Mouse (Mus musculus): Measurements from ENCODE around the gene Rpl35a.
"Not testable (repeated sequence)": the region's sequence is repeated elsewhere in the genome, so short reads cannot be mapped to it uniquely, and the experiment has no call there.

The Rpl35a gene

DNA sequence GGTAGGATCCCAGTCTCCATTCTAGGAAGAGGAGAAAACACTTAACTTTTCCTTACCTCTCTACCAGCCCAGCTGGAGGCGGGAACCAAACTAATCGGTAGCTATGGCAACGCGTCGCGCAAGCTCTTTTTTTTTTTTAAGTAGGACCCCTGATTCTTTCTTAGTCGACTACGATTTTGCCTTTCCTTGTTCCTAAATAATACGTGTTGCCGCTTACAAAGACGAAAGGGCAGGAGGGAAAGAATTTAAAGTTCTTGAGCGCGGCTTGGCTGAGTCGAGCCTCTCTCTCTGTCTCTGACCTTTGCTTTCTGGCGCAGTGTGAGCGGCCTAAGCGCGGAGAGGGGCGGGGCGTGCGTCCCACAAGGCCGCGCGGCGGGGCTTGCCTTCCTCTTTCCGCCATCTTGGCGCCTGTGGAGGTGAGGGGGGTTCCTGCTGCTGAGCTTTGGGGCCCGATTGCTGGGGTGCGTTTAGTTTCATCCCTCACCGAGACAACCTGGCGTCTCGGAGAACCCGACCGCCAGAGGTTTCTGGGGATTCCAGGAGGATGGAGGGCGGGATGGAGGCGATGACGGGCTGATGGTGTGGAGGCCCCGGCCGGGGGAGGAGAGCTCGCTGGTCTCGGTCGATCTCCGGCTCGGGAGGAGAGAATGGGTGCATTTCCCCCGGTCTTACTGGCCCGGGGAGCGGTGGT, at the start of gene Rpl35a, which contains the start of gene Iqcg:
Gene Rpl35a, plus strand, starts transcription at position 359 of the 691 bp plus-strand sequence.
Gene Iqcg, minus strand, starts transcription at position 124 of the 691 bp plus-strand sequence.
- peak; percentile 94 for DNase-seq (ENCODE audit: low read depth, low spot score)

- DNase-seq (ENCODE audit: low read depth, low spot score): peak; percentile 56
These were observed 49.4 kb upstream of the Rpl35a start for GRCm38 (mm10) chr16:33006888-33007287.

DNA sequence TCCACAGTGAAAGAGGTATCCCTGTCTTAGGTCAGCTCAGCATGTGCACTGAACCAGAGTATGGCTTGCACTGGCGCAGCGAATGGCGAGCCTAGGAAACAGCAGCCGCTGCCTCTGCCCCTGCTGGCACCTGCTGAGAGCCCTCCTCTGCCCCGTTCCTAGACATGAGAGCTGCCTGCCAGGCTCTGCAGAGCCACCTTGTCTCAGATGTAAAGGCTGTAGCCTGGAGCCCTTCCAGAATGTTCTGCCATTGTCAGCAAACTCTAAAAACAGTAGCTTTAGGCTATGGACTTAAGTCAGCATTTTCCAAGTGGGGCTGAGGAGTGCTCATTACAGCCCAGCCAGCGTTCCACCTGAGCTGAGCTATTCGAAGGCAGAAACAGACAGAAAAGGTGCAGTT, 48.8 kb upstream of the Rpl35a start:
- DNase-seq (ENCODE audit: low read depth, low spot score): peak; percentile 58

- peak; percentile 84 for DNase-seq (ENCODE audit: low read depth, low spot score)
These were observed 46.1 kb upstream of the Rpl35a start for GRCm38 (mm10) chr16:33010166-33010565.

- DNase-seq (ENCODE audit: low read depth, low spot score): no peak
These were observed 42.5 kb upstream of the Rpl35a start for GRCm38 (mm10) chr16:33013801-33014200.

DNA sequence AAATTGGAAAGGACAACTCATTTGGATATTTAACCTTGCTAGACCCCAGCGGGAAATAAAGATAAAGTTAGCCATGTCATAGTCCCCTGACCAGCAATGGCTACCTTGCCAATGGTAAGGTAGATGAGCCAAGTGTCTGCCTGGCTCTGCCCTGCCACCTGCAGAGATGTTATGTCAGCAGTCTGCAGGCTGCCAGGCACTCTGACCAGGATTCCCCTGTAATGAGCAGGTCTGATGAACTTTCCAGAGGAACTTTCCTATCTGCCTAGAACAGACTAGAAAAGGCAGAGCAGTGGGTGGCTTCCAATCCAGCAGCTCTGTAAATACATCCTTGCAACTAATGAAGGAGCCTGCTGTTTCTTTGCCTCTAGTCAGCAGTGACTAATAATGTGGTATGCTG, 41.3 kb upstream of the Rpl35a start:
- peak; percentile 64 for DNase-seq (ENCODE audit: low read depth, low spot score)

- DNase-seq (ENCODE audit: low read depth, low spot score): no peak
These were observed 40.8 kb upstream of the Rpl35a start for GRCm38 (mm10) chr16:33015396-33015907.

GRCm38 (mm10) chr16:33015986-33016385, 40.3 kb upstream of the Rpl35a start:
- no peak for DNase-seq (ENCODE audit: low read depth, low spot score)

DNA sequence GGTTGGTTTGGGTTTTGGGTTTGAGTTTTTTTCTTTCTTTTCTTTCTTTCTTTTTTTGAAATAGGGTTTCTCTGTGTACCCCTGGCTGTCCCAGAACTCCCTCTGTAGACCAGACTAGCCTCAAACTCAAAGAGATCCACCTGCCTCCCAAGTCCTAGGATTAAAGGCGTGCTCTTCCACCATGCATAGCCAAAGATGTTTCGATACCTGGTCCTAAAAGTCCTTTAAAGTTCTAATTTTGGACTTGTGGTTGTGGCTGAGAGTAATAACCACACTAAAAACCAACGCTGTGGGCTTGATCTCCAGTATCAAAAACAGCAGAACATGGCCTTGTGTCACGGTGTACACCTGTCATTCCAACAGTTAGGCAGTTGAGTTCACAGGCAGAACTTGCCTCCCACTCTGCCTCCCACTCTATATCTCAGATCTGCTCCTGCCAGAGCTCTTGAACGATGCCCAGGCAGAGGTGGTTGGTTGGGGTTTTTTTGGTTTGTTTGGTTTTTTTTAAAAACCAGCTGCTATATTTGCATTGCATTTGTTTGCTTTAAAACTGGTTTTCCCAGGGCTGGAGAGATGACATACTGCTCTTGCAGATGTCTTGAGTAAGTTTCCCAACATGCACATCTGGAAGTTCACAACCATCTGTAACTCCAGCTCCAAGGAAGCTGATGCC, 38.4 kb upstream of the Rpl35a start:
- DNase-seq (ENCODE audit: low read depth, low spot score): peak; percentile 66

GRCm38 (mm10) chr16:33019117-33019770, 37.0 kb upstream of the Rpl35a start:
- no peak for DNase-seq (ENCODE audit: low read depth, low spot score)

- DNase-seq (ENCODE audit: low read depth, low spot score): no peak
These were observed 34.9 kb upstream of the Rpl35a start for GRCm38 (mm10) chr16:33021381-33021780.

DNA sequence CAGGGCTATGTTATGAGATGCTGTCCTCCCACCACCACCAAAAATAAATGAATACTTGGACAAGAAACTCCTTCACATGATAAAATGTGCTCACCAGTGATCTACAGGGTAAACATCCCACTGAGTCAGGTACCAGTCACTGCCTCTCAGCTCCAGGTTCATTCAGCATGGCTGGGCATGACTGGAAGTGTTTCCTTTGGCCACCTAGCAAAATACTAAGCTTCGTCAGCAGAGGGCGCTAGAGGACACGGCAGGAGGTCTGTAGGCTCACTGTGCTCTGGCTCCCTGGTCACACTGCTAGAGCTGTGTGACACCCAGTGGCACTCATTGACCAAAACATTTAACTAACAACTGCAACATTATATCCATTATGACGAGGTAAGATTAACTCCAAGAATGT, 32.5 kb upstream of the Rpl35a start:
- DNase-seq (ENCODE audit: low read depth, low spot score): peak; percentile 87

GRCm38 (mm10) chr16:33024456-33025104, 31.7 kb upstream of the Rpl35a start:
- peak; percentile 62 for DNase-seq (ENCODE audit: low read depth, low spot score)

- DNase-seq (ENCODE audit: low read depth, low spot score): peak; percentile 29
These were observed 29.9 kb upstream of the Rpl35a start for GRCm38 (mm10) chr16:33026357-33026756.

GRCm38 (mm10) chr16:33036006-33036405, 20.2 kb upstream of the Rpl35a start:
- no peak for DNase-seq (ENCODE audit: low read depth, low spot score)

DNA sequence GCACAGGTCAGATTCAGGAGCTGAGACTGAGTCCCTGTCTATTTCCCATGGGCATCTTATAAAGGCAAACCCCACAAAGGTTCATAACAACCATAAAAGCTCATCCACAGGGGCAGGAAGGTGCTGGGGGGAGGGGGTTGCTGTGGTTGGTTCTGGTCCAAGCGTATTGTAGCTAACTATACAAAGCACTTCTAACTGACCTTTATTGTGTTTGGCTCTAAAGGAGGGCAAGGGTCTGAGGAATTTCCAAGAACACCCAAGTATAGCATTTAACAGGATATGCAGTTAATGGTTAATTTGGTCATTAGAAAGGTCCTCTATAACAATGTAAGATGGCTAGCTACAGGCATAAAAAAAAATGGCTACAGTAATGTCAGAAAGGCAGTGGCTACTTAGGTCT, 13.6 kb upstream of the Rpl35a start:
- DNase-seq (ENCODE audit: low read depth, low spot score): no peak

GRCm38 (mm10) chr16:33043268-33043667, 13.0 kb upstream of the Rpl35a start:
- no peak for DNase-seq (ENCODE audit: low read depth, low spot score)

DNA sequence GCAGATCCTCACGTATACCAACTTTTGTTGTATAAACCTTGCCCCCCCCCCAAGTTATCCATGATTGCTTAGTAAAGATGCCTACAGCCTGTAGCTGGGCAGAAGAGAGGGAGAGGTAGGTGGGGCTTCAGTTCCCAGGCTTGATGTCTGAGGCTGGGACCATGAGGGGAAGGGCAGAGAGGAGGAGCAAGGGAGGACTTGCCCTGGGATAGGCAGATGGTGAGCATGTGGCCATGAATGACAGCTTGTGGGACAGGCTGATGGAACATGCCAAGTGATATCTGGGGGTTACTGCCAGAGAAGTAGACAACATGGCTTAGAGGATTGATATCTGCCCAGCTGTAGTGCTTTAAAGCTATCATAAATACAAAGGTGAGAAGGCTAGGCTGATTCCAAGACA, 8.2 kb upstream of the Rpl35a start:
- no peak for DNase-seq (ENCODE audit: low read depth, low spot score)

GRCm38 (mm10) chr16:33048686-33049085, 7.6 kb upstream of the Rpl35a start:
- DNase-seq (ENCODE audit: low read depth, low spot score): no peak

GRCm38 (mm10) chr16:33049809-33050208, 6.4 kb upstream of the Rpl35a start:
- DNase-seq (ENCODE audit: low read depth, low spot score): no peak

GRCm38 (mm10) chr16:33053141-33053540, 3.1 kb upstream of the Rpl35a start:
- DNase-seq (ENCODE audit: low read depth, low spot score): no peak

DNA sequence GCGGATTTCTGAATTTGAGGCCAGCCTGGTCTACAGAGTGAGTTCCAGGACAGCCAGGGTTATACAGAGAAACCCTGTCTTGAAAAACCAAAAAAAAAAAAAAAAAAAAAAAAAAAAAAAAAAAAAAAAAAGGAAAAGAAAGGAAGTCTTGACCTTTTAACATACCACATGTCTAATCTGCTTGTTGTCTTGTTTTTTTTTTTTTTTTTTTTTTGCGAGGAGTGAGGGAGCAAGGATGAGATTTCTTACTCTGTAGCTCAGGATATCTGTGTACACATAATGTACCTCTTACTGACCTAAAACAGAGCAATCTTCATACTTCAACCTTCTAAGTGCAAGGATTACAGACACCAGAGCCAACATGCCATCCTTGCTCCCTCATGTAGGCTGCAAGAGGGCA, 1.3 kb upstream of the Rpl35a start:
- DNase-seq (ENCODE audit: low read depth, low spot score): not testable (repeated sequence)

Measured in brain, adult 2 months (tissue).